Mouse (Mus musculus): ENCODE data around the gene Lrrc74a.

The Lrrc74a gene

GRCm38 (mm10) chr12:86734319-86734810 is at the start of gene Lrrc74a:
Lrrc74a (plus strand) TSS chr12:86734369.
- no peak for DNase-seq

DNA sequence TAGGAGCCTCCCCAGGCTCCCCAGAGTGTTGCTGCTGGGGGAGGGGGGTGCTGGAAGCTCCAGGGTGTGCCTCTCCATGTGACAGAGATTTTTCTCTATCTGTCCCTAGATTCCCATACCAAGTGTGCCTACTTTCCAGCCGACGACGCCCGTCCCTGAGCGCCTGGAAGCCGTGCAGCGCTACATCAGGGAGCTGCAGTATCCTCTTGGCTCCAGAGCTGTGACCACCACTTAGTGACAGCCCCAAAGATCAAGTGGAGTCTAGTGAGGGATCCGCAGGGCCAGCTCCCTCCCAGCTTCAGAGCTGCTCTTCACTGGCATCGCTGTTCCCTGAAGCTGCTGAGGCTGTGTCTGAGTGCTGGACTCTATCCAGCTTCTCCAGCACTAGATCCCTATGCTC is 48.9 kb upstream of the Lrrc74a start:
- peak; percentile 58 for DNase-seq

GRCm38 (mm10) chr12:86686551-86687330 is 47.4 kb upstream of the Lrrc74a start:
- peak; percentile 76 for DNase-seq

GRCm38 (mm10) chr12:86687445-86687955 is 46.7 kb upstream of the Lrrc74a start:
- DNase-seq, result no peak

DNA sequence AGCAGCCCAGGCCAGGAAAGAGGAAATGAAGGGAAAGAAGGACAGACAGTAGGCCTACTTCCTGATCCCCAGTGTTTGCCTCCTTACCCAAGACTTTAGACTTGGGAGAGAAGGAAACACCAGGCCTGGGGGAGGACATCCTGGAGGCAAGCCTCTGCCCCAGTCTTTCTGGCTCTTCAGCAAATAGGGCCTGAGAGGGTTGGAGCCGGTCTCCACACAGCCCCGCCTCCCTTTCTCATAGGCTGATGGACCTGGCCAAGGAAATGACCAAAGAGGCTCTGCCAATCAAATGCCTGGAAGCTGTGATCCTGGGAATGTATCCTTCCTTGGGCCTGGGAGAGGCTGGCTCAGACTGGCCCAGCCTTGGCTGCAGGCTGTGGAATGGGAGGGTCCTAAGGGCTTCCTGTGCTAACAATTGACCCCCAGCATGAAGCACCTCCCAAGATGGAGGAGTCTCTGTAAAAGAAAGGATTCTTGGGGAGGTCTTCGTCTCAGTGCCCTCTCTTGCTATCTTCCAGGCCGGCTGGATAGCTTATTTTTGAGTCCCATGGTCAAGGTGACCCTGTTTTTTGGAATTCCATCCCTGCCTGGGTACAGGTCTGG is 46.1 kb upstream of the Lrrc74a start:
- DNase-seq, result no peak

DNA sequence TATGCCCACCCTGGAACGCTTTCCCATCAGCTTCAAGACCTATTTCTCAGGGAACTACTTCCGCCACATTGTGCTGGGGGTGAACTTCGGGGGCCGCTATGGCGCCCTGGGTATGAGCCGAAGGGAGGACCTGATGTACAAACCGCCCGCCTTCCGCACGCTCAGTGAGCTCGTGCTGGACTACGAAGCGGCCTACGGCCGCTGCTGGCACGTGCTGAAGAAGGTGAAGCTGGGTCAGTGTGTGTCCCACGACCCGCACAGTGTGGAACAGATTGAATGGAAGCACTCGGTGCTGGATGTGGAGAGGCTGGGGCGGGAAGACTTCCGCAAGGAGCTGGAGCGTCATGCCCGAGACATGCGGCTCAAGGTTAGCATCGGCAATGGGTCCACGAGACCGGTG is 45.3 kb upstream of the Lrrc74a start:
- no peak for DNase-seq

DNA sequence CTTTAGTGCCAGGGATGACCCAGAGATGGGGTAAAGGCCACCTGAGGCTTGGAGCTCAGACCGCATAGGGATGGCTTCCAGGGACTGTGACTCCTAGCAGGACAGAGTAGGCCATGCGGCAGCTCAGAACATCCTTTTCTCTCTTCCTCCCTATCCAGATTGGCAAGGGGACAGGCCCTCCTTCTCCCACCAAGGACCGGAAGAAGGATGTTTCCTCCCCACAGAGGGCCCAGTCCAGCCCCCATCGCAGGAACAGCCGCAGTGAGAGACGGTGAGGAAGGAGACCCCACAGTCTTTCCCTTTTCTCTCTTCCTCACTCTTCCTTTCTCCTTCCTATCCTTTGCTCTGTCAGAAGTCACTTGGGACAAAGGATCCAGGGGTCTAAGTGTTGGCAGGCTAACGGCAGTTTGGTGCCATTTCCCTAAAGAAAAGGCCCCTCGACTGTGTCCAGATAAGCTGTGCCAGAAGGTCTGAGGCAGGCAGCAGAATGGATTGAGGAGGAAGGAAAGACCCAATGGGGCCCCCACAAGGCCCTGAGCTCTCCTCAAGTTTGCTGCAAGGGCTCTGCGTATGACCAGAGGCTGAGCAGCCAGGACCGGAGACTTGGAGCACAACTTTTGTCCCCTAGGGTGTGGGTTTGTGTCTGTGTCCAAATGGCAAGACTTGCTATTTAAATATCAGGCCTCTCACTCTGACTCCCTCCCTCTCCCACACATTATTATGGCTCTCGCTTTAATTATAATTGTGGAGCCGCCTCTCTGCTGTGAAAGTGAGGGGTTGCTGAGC is 43.3 kb upstream of the Lrrc74a start:
- DNase-seq, result no peak

GRCm38 (mm10) chr12:86692471-86693356 is 41.5 kb upstream of the Lrrc74a start:
- no peak for DNase-seq

DNA sequence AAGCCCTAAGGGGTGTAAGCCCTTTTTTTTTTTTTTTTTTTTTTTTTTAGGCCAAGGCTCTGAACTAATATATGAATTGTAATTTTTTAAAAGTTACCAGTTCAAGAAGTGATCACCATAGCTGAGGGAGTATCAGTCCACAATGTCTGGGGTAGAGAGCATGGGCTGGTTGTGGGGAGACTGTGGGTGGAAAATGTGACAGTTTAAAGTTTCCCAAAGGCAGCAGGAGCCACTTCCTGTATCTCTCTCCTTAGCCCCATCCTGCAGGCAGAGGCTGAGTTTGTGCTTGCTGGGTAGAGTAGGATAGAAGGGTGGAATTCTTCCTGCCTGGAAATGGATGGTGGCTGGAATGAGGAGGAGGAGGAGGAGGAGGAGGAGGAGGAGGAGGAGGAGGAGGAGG is 40.8 kb upstream of the Lrrc74a start:
- no peak for DNase-seq

GRCm38 (mm10) chr12:86694441-86694840 is 39.7 kb upstream of the Lrrc74a start:
- DNase-seq, result no peak

- no peak for DNase-seq
Measured at GRCm38 (mm10) chr12:86697996-86698395, 36.2 kb upstream of the Lrrc74a start.

DNA sequence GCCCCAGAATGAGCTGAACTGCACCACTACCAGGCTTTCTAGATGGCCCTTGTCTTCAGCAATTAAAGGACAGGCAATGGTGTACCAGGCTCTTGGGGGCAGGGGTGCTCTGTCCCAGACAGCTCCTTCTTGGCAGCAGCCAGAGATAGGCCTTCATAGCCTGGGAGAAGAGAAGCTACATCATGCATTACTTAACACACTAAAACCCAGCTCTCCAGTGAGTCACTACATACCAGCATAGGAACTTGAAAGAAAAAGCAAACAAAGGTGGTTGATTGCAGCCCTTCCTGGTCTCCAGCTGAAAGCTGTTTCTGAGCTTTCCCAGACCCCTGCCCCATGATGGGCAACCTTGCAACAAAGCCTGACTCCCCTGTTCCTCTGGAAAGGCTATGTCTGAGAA is 35.6 kb upstream of the Lrrc74a start:
- no peak for DNase-seq

DNA sequence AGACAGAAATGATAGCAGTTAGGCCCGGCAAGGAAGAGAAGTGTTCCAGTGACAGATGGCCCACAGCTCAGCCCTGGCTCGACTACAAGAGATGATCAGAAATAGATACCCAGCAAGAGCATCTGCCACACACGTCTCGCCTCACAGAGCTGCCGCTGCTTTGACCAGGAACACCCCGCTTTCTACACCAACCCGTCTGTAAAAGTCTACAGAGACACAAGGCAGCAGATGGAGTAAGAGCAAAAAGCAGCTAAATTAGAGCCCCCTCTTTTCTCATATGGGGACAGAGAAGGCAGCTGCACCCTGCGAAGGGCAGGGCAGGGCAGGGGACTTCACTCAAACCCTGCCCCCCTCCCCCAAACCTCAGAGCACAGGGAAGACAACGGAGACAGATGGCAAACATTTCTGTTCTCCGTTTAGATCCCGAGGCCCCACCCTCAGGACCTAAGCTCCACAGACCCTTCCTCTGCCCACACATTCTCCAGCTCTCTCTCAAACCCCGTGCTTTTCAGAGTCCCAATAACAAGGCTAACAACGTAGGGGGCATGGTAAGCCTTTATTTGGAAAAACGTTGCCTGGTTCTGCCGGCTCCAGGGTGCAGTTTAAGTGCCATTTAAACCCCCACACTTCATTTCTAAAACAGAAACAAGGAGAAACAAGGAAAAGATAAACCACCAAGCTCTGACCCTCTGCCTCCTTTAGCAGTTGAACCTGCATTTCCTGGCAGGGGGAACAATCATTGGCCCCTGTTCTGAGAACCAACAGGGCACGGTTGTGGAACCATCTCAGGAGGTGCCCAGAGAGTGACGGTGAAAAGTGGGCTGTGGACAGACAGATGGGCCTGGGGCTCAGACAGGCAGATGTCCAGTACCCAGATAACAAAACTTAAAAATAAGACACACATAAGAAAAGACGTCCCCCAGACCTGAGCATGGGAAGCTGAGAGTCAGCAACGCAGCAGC is 33.9 kb upstream of the Lrrc74a start:
- DNase-seq, result peak; percentile 96

DNA sequence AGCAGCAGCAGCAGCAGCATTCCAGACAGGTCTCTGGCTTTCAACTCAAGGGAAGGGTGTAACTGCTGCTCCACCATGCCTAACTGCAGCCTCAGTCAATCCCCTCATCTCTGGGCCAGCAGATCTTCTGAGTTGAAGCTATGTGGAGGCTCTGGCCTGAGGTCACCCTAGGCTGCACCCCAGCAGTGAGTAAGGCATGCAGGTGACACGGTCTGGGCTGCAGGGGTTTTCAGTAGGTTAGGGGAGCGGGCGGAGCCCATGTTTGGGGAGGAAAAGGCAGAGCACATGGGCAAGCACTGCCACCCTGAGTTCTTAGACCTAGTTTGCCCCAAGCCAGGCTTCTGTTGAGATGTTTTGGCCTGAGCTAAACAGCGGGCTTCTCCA is 33.2 kb upstream of the Lrrc74a start:
- no peak for DNase-seq

DNA sequence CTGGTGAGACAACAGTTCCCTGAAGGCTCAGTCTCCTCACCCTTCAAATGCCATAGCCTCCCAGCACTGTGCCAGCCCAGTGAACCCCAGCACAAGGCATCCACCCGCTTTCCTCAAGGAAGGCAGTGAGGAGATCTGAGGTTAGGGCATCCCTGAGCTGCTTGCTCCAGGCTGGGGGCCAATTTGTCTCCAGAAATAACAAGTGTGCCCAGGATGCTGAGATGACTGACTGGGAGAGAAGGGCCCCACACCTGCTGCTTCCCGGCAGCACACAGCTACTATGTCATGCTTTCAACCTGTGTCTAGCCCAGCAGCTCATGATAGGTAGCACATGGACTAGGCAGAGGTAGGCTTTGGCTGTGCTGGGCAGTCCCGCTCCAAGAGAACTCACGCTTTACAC is 32.7 kb upstream of the Lrrc74a start:
- DNase-seq, result no peak

DNA sequence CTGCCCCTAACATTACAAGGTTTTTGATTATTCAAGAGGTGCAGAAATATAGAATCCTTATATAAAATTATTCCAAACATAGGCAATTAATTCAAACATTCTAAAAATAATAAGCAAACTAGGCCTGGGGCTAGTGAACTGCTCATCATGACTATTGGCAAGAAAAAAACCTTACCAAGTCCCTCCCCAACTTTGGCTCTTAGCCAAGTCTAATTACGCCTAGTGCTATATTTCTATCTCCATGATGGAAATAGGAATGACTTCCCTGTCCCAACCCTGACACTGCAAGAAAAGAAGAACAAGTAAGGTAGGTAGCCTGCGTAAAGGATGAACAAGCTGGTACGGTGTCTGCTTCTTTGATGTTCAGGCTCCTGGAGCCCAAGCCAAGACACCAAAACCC is 31.5 kb upstream of the Lrrc74a start:
- DNase-seq, result no peak

DNA sequence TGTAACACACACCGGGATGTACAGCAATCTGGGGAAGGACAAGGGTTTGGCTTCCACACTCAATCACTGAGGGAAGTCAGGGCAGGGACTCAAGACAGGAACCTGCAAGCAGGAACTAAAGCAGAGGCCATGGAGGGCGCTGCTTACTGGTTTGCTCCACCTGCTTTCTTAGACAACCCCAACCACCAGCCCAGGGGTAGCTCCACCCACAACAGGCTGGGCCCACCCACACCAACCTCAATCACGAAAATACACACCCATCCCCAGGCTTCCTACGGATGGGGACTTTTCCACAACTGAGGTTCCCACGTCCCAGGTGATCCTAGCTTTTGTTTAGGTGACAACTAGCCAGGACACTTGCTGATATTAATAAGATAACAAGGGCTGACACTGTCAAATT is 28.3 kb upstream of the Lrrc74a start:
- no peak for DNase-seq

- DNase-seq, result no peak
Measured at GRCm38 (mm10) chr12:86714026-86714425, 20.1 kb upstream of the Lrrc74a start.

GRCm38 (mm10) chr12:86715401-86715800 is 18.8 kb upstream of the Lrrc74a start:
- DNase-seq, result peak; percentile 67

GRCm38 (mm10) chr12:86716962-86717361 is 17.2 kb upstream of the Lrrc74a start:
- DNase-seq, result no peak

- DNase-seq, result no peak
Measured at GRCm38 (mm10) chr12:86719961-86720639, 14.1 kb upstream of the Lrrc74a start.

Data from layer of hippocampus, adult 9-11 months (tissue).